7 mouse cellular contexts compared by ENCODE assay signal in the genomic region with DNA sequence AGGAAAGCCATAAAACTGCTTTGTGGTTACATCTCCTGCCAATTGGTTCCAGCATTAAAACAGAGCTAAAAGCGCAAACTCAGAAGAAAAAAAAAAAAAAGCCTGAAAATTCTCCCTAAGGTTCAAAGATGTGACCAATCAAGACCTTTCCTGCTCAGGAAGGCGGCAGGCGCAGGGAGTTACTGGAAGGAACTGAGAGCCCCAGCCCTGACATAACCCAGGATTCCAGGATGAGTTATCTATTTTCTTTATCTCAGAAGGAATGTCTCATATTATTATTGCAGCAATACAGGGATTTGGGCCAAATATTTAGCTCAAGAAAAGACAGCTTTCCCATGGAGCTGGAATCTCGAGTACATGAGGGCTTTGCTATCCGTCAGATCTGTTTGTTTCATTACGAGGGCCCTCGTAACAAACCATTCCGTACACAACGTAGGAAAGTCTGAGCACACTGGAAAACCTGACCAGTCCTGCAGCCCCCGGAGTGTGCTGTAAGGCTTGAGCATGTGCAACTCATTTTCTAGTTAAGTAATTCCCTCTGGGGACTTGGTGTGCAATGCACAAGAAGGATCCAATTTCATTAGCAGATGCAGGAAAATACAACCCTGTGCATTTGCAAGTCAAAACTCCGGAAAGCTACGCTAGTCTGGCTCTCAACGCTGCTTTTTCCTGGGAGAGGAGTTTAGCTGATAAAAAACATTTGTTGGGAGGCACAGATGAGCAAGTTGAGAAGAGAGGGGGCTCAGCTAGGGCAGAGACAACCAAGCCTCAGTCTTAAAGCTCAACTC. TPM values are rescaled to one million over a fixed set of nuclear protein-coding genes. Genes with fewer than 3 reads are reported as not detected.
DNase-seq lines count a peak whose midpoint lies in the region; ATAC-seq and TF ChIP-seq lines count a peak whose summit lies in the region.

No protein-coding gene starts in this region.

- no peak for TF ChIP-seq CTCF in cortical plate, adult 2 months (IDR thresholded peaks at IDR 0.05; ENCODE audit: extremely low read depth, insufficient read depth, low read length)
- TF ChIP-seq CTCF in lung, adult 2 months (IDR thresholded peaks at IDR 0.05; ENCODE audit: insufficient read depth, low read length): no peak

- H3K36me3 ChIP-seq in stomach, embryonic 15.5 days: peaks cover 13% of the 10 kb centered on the region; the same call in 1 of the 2 replicates

- TF ChIP-seq POLR2A in cortical plate, adult 2 months (IDR thresholded peaks at IDR 0.05; ENCODE audit: extremely low read depth, insufficient read depth, low read length): no peak
- TF ChIP-seq POLR2A in lung, adult 2 months (IDR thresholded peaks at IDR 0.05; ENCODE audit: borderline replicate concordance, extremely low read depth, low read depth, low read length): 0 out of 2 replicates have a peak, but pooled peaks have one; percentile 4

- H3K4me3 ChIP-seq in cortical plate, adult 2 months (ENCODE audit: insufficient read depth, low read length): peak overlapping the region; percentile 12; the same call in 1 of the 2 replicates
- H3K4me3 ChIP-seq in lung, adult 2 months (replicated peaks; ENCODE audit: extremely low read depth, low read depth, low read length): peak overlapping the region; percentile 83
- H3K4me3 ChIP-seq in stomach, embryonic 15.5 days (replicated peaks): peak overlapping the region; percentile 51

- no peaks in the 10 kb centered on the region for H3K9me3 ChIP-seq in stomach, embryonic 15.5 days

- H3K4me2 ChIP-seq in stomach, embryonic 15.5 days: peak overlapping the region; percentile 64

- H3K27me3 ChIP-seq in stomach, embryonic 15.5 days (replicated peaks): no peaks in the 10 kb centered on the region

- peak; percentile 40; the same call in 1 of the 2 replicates for ATAC-seq in stomach, embryonic 15.5 days (ENCODE audit: insufficient read depth, low FRiP score, low read depth)
- no peak for ATAC-seq in megakaryocyte-erythroid progenitor cell, adult 5-6 weeks (replicated peaks; ENCODE audit: low FRiP score, low TSS enrichment, poor library complexity, severe bottlenecking)

- peak overlapping the region; percentile 56; the same call in 1 of the 2 replicates for H3K9ac ChIP-seq in stomach, embryonic 15.5 days

- peak; percentile 91 for DNase-seq in MN1 (ENCODE audit: low spot score)
- DNase-seq in heart, adult 18-20 months: peak; percentile 80 to 83
- peak; percentile 68 for DNase-seq in kidney, adult 11 months
- peak; percentile 29 for DNase-seq in lung, adult 2 months

- H3K4me1 ChIP-seq in cortical plate, adult 2 months (ENCODE audit: control insufficient read depth, insufficient read depth, low read length): no peaks in the 10 kb centered on the region
- peaks cover 9% of the 10 kb centered on the region; the same call in 1 of the 2 replicates for H3K4me1 ChIP-seq in lung, adult 2 months (ENCODE audit: control insufficient read depth, insufficient read depth, low read length)
- peaks cover 8% of the 10 kb centered on the region; the same call in 1 of the 2 replicates for H3K4me1 ChIP-seq in stomach, embryonic 15.5 days

- 13% methylated on average over 13 of the region's 13 CpGs for WGBS in lung, adult 2 months
- 22% methylated on average over 13 of the region's 13 CpGs for WGBS in stomach, embryonic 15.5 days

- H3K27ac ChIP-seq in cortical plate, adult 2 months (ENCODE audit: insufficient read depth, low read length): peak overlapping the region; percentile 20
- H3K27ac ChIP-seq in stomach, embryonic 15.5 days: peak overlapping the region; percentile 96

RNA-seq across cellular contexts. Expression of a gene that starts 45.8 kb away (rescaled TPM):
- polyA plus RNA-seq in cortical plate, adult 2 months (2012; rRNA removed): 42.5 and 44.5 TPM in 2 replicates
- 10 to 100 TPM; 16.6 to 19.9 TPM for total RNA-seq in heart, adult 18-20 months (2021)
- polyA plus RNA-seq in lung, adult 2 months (2012; rRNA removed): 37.2 and 53.4 TPM in 2 replicates
- 56.1 and 57.3 TPM in 2 replicates for polyA plus RNA-seq in stomach, embryonic 15.5 days (2015; fragmentation: Nextera tagmentation; extraction: Ambion mirVana)
- total RNA-seq in megakaryocyte-erythroid progenitor cell, adult 5-6 weeks (2014; fragmentation: Nextera tagmentation): 2.4 and 7.2 TPM in 2 replicates
- total RNA-seq in megakaryocyte-erythroid progenitor cell, adult 5-6 weeks (2017): 2.2 and 8.3 TPM in 2 replicates

RNA-seq across cellular contexts. Expression of a gene that starts 56.7 kb away (rescaled TPM):
- 12.1 and 12.4 TPM in 2 replicates for polyA plus RNA-seq in cortical plate, adult 2 months (2012; rRNA removed)
- 10 to 100 TPM; 14.3 to 16.1 TPM for total RNA-seq in heart, adult 18-20 months (2021)
- 23.6 and 29.7 TPM in 2 replicates for polyA plus RNA-seq in lung, adult 2 months (2012; rRNA removed)
- 71.2 and 78.3 TPM in 2 replicates for polyA plus RNA-seq in stomach, embryonic 15.5 days (2015; fragmentation: Nextera tagmentation; extraction: Ambion mirVana)
- total RNA-seq in megakaryocyte-erythroid progenitor cell, adult 5-6 weeks (2014; fragmentation: Nextera tagmentation): 0.09 TPM in 1 of 2 replicates, not detected in the other
- 0.11 TPM in 1 of 2 replicates, not detected in the other for total RNA-seq in megakaryocyte-erythroid progenitor cell, adult 5-6 weeks (2017)

Comparison
In these comparisons a context has a peak if more than half of its experiments do, and no peak if none do; other contexts are left out.
1. DNase-seq: peak in every context shown above with its lines; median percentile 91 in MN1; 82 in heart, adult 18-20 months; 68 in kidney, adult 11 months; 29 in lung, adult 2 months.
2. H3K4me3 ChIP-seq: peak in every context shown above with its lines; median percentile 83 in lung, adult 2 months; 51 in stomach, embryonic 15.5 days; 12 in cortical plate, adult 2 months.